Mouse (Mus musculus): ENCODE results near the gene Rerg. TPM values are rescaled to one million over a fixed set of nuclear protein-coding genes. Genes with fewer than 3 reads are reported as not detected.
"Not testable (repeated sequence)": the region's sequence is repeated elsewhere in the genome, so short reads cannot be mapped to it uniquely, and the experiment has no call there.

Rerg gene
- polyA plus RNA-seq, 1 experiment from 2014 or later = 21.1 TPM

GRCm38 (mm10) chr6:137063239-137063940, 106.9 kb downstream of the Rerg start:
- ATAC-seq (ENCODE audit: borderline replicate concordance, extremely low read depth, low FRiP score, low TSS enrichment) = no peak
- H3K36me3 ChIP-seq = no peaks in the 10 kb centered on the region
- H3K27me3 ChIP-seq = no peaks in the 10 kb centered on the region
- no peak overlapping the region for H3K9ac ChIP-seq
- H3K27ac ChIP-seq = no peak overlapping the region
- no peak overlapping the region for H3K4me3 ChIP-seq
- no peak overlapping the region for H3K4me2 ChIP-seq
- WGBS = 57% methylated on average over 10 of the region's 10 CpGs
- no peaks in the 10 kb centered on the region for H3K4me1 ChIP-seq
- H3K9me3 ChIP-seq = no peaks in the 10 kb centered on the region

- Histone ChIP-seq H3K27ac (no peak overlapping the region), H3K4me2 (no peak overlapping the region), H3K9me3 (no peaks in the 10 kb centered on the region), H3K4me3 (no peak overlapping the region), H3K9ac (no peak overlapping the region), H3K36me3 (no peaks in the 10 kb centered on the region), H3K27me3 (no peaks in the 10 kb centered on the region), H3K4me1 (no peaks in the 10 kb centered on the region)
- ATAC-seq (ENCODE audit: borderline replicate concordance, extremely low read depth, low FRiP score, low TSS enrichment) = no peak
- WGBS = 85% methylated on average over 18 of the region's 18 CpGs
Measured at GRCm38 (mm10) chr6:137061880-137062531, 108.3 kb downstream of the Rerg start.

GRCm38 (mm10) chr6:137060595-137060994, 109.7 kb downstream of the Rerg start:
- Histone ChIP-seq H3K36me3 (no peaks in the 10 kb centered on the region), H3K9me3 (no peaks in the 10 kb centered on the region), H3K27me3 (no peaks in the 10 kb centered on the region), H3K4me3 (no peak overlapping the region), H3K4me1 (no peaks in the 10 kb centered on the region), H3K27ac (no peak overlapping the region), H3K4me2 (no peak overlapping the region), H3K9ac (no peak overlapping the region)
- WGBS = 69% methylated on average over 5 of the region's 5 CpGs
- no peak for ATAC-seq (ENCODE audit: borderline replicate concordance, extremely low read depth, low FRiP score, low TSS enrichment)

- no peak for ATAC-seq (ENCODE audit: borderline replicate concordance, extremely low read depth, low FRiP score, low TSS enrichment)
- Histone ChIP-seq H3K27me3 (no peaks in the 10 kb centered on the region), H3K36me3 (no peaks in the 10 kb centered on the region), H3K4me2 (no peak overlapping the region), H3K9ac (no peak overlapping the region), H3K4me3 (no peak overlapping the region), H3K4me1 (no peaks in the 10 kb centered on the region), H3K9me3 (no peaks in the 10 kb centered on the region), H3K27ac (no peak overlapping the region)
- WGBS = 81% methylated on average over 2 of the region's 2 CpGs
Measured at GRCm38 (mm10) chr6:137058257-137058656, 112.0 kb downstream of the Rerg start.

- no peak overlapping the region for H3K27ac ChIP-seq
- no peak overlapping the region for H3K4me3 ChIP-seq
- H3K4me1 ChIP-seq = no peaks in the 10 kb centered on the region
- H3K27me3 ChIP-seq = no peaks in the 10 kb centered on the region
- no peaks in the 10 kb centered on the region for H3K9me3 ChIP-seq
- H3K4me2 ChIP-seq = no peak overlapping the region
- no peak overlapping the region for H3K9ac ChIP-seq
- no peak for ATAC-seq (ENCODE audit: borderline replicate concordance, extremely low read depth, low FRiP score, low TSS enrichment)
- WGBS = 71% methylated on average over 2 of the region's 2 CpGs
- no peaks in the 10 kb centered on the region for H3K36me3 ChIP-seq
Measured at GRCm38 (mm10) chr6:137054073-137054472, 116.2 kb downstream of the Rerg start.

GRCm38 (mm10) chr6:137053464-137053863, 116.8 kb downstream of the Rerg start:
- H3K4me2 ChIP-seq = no peak overlapping the region
- no peak overlapping the region for H3K4me3 ChIP-seq
- ATAC-seq (ENCODE audit: borderline replicate concordance, extremely low read depth, low FRiP score, low TSS enrichment) = no peak
- no peaks in the 10 kb centered on the region for H3K36me3 ChIP-seq
- WGBS = 69% methylated on average over 5 of the region's 5 CpGs
- no peak overlapping the region for H3K9ac ChIP-seq
- H3K4me1 ChIP-seq = no peaks in the 10 kb centered on the region
- no peak overlapping the region for H3K27ac ChIP-seq
- no peaks in the 10 kb centered on the region for H3K9me3 ChIP-seq
- no peaks in the 10 kb centered on the region for H3K27me3 ChIP-seq

GRCm38 (mm10) chr6:137053006-137053405, 117.3 kb downstream of the Rerg start:
- Histone ChIP-seq H3K36me3 (no peaks in the 10 kb centered on the region), H3K4me1 (no peaks in the 10 kb centered on the region), H3K4me2 (no peak overlapping the region), H3K4me3 (no peak overlapping the region), H3K9me3 (no peaks in the 10 kb centered on the region), H3K27ac (no peak overlapping the region), H3K9ac (no peak overlapping the region), H3K27me3 (no peaks in the 10 kb centered on the region)
- no peak for ATAC-seq (ENCODE audit: borderline replicate concordance, extremely low read depth, low FRiP score, low TSS enrichment)
- 90% methylated on average over 9 of the region's 9 CpGs for WGBS

- H3K4me1 ChIP-seq = no peaks in the 10 kb centered on the region
- no peaks in the 10 kb centered on the region for H3K9me3 ChIP-seq
- H3K36me3 ChIP-seq = no peaks in the 10 kb centered on the region
- no peaks in the 10 kb centered on the region for H3K27me3 ChIP-seq
- ATAC-seq (ENCODE audit: borderline replicate concordance, extremely low read depth, low FRiP score, low TSS enrichment) = no peak
- H3K9ac ChIP-seq = no peak overlapping the region
- 84% methylated on average over 11 of the region's 11 CpGs for WGBS
- no peak overlapping the region for H3K4me2 ChIP-seq
- H3K4me3 ChIP-seq = no peak overlapping the region
- no peak overlapping the region for H3K27ac ChIP-seq
Measured at GRCm38 (mm10) chr6:137047036-137047435, 123.3 kb downstream of the Rerg start.

GRCm38 (mm10) chr6:137045011-137045504, 125.2 kb downstream of the Rerg start:
- H3K27me3 ChIP-seq = no peaks in the 10 kb centered on the region
- H3K4me1 ChIP-seq = no peaks in the 10 kb centered on the region
- WGBS = 43% methylated on average over 9 of the region's 9 CpGs
- no peak overlapping the region for H3K4me2 ChIP-seq
- no peaks in the 10 kb centered on the region for H3K36me3 ChIP-seq
- H3K4me3 ChIP-seq = no peak overlapping the region
- H3K27ac ChIP-seq = no peak overlapping the region
- H3K9me3 ChIP-seq = no peaks in the 10 kb centered on the region
- no peak for ATAC-seq (ENCODE audit: borderline replicate concordance, extremely low read depth, low FRiP score, low TSS enrichment)
- H3K9ac ChIP-seq = no peak overlapping the region

GRCm38 (mm10) chr6:137035611-137036395, 134.5 kb downstream of the Rerg start:
- not testable (repeated sequence) for H3K4me3 ChIP-seq; H3K4me2 ChIP-seq; H3K36me3 ChIP-seq; H3K27me3 ChIP-seq; H3K27ac ChIP-seq; H3K9me3 ChIP-seq; H3K9ac ChIP-seq; H3K4me1 ChIP-seq; ATAC-seq (ENCODE audit: borderline replicate concordance, extremely low read depth, low FRiP score, low TSS enrichment)
- 84% methylated on average over 8 of the region's 8 CpGs for whole genome bisulfite sequencing

GRCm38 (mm10) chr6:137030611-137031097, 139.6 kb downstream of the Rerg start:
- no peak overlapping the region for H3K4me3 ChIP-seq
- WGBS = 77% methylated on average over 6 of the region's 6 CpGs
- H3K4me2 ChIP-seq = no peak overlapping the region
- no peaks in the 10 kb centered on the region for H3K4me1 ChIP-seq
- no peaks in the 10 kb centered on the region for H3K9me3 ChIP-seq
- no peak overlapping the region for H3K27ac ChIP-seq
- no peaks in the 10 kb centered on the region for H3K36me3 ChIP-seq
- no peaks in the 10 kb centered on the region for H3K27me3 ChIP-seq
- no peak overlapping the region for H3K9ac ChIP-seq
- ATAC-seq (ENCODE audit: borderline replicate concordance, extremely low read depth, low FRiP score, low TSS enrichment) = no peak
